Mouse (Mus musculus): ENCODE measurements at regions not wholly inside any gene's neighbourhood (a gene's known extent, or its start where the extent isn't known, plus 50 kb on each side); places are given as distances from the start of the nearest gene placed in this dataset.
A peak's percentile ranks its signal among the peaks of the same experiment; 100 is the strongest.

- DNase-seq (ENCODE audit: low spot score): no peak
Measured at GRCm38 (mm10) chr15:64520568-64520967, 296.9 kb upstream of the Gm21798 start.

DNA sequence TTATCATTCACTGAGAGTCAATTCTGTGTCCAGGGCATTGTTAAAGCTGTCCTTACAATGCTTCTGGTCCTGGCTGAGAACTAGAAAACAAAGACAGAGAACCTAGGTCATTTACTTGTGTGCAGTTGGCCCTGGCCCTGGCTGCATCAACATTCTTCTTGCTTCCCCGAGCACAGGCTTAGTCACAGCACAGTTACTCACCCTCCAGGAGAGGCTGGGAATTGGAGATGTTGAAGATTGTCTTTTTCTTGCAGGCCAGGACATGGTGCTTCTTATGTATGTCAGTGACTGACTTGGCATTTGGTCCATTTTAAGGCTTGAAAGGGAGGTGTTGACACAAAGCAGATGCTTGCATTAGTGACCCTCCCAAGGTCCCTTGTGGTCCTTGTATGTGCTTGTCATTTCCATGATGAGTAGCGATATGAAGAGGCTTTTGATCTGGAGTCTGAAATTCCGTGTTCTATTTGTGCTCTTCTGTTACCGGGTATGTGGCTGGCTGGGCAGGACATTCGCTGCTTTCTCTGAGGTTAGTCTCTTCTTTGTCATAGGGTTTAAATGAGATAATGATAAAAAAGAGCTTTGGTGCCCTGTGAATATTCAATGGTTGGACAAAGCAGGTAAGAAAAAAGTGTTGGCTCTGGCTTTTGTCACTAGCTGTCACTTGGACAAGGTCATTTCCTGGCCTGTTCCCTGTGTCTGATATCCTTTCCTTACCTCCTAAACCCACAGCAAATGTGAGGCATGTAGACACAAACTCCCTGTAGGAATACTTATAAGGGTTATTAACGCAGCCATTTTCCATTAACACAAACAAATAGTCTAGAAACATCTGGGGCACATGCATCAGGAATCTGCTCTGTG lies 285.0 kb upstream of the Gm21798 start:
- DNase-seq (ENCODE audit: low spot score): no peak

GRCm38 (mm10) chr15:64533169-64533795 lies 284.2 kb upstream of the Gm21798 start:
- DNase-seq (ENCODE audit: low spot score): peak; percentile 14

DNA sequence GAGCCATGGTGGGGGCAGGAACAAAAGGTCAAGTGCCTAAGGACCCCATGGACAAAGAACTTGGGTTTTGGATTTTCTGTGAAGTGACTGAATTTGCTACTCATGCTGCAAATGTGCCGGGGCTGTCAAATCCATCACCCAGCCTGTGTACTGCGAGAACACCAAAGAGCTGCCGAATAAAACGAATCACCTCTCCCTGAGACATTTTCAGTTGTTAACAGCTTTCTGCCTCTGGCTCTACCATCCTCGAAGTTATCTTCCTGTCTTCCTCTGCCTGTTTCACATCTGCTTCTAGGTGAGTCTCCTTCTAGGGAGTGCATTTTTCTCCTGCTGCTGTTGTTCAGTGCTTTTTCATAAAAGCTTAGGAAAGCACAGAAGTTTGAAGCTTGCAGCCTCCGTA lies 283.3 kb upstream of the Gm21798 start:
- DNase-seq (ENCODE audit: low spot score): peak; percentile 21

DNA sequence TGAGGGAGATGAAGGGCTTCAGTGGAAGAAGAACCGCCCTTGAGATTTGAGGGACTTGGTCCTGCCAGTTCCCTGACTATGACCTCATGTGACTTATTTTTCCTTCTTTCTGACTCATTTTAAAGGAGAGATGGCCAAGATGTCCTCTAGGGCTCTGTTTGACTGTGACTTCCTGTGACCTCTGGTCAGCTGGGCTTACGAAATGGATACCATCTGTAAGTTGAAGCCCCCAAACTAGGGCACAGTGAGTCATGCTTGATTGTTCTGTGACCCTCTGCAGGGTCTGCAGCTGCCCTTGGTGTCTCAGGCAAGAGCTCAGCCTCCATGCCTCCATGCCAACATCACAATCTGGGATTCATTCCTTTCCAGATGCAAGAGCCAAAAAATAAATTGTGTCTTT lies 282.3 kb upstream of the Gm21798 start:
- DNase-seq (ENCODE audit: low spot score): peak; percentile 24

DNA sequence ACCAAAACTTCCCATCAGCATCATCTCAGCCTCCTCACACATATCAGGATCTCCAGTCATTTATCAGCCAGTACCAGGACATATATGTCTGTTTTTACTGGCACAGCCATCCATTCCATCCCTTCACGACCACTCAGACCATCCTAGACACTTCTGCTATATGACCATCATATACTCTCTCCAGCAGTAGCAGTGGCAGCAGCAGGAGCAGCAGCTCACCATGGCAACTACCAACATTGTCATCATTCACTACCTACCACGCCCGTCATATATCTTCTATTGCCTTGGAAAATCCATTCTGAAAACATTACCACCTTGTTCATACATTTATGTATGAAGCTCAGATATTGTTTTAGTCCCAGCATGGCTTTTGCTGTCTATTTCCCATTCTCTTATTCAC lies 276.1 kb upstream of the Gm21798 start:
- no peak for DNase-seq (ENCODE audit: low spot score)

GRCm38 (mm10) chr15:64542250-64542901 lies 275.1 kb upstream of the Gm21798 start:
- DNase-seq (ENCODE audit: low spot score): no peak

DNA sequence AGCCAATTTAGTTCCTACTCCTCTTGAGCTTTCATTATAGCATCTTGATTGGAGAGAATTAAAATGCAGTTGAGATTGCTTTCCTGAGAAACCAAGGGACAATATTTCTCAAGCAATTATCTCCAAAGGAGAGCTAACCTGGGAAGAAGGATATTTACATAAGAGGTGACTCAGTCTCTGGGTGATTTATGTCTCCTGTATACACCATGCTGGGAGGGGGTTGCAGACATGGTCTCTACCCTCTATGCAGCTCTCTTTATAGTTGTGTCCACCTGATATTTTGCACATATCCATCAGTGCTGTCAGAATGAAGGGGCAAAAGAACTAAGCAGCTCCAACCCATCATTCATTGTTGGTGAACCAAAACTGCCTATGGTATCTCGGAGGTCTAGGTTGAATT lies 274.6 kb upstream of the Gm21798 start:
- no peak for DNase-seq (ENCODE audit: low spot score)

DNA sequence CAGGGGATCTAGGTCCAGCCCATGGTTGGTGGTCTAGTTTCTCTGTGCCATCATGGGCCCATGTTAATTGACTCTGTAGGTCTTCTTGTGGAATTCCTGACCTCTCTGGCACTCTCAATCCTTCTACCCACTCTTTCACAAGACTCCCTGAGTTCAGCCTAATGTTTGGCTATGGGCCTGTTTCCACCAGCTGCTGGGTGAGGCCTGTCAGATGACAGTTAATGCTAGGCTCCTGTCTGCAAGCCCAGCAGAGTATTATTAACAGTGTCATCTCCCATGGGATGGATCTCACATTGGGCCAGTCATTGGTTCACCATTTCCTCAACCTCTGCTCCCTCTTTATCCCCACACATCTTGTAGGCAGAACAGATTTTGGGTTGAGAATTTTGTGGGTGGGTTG lies 271.5 kb upstream of the Gm21798 start:
- no peak for DNase-seq (ENCODE audit: low spot score)

DNA sequence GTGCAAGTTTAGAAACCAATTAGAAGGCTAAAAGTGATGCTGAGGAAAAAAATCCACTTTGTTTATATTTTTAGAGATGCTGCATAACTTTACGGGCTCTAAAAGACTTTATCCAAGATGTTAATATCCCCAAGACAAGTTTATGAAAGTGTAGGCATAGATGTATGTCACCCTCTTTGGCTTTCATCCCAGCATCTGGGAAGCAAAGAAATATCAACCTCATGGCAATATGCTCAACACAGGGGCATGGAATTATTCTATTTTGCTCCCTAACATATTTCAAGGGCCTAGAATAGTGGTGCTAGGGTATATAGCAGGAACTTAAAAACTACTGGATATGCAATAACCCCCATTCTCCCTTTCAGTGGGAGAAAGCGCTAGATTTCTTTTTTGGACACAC lies 260.0 kb upstream of the Gm21798 start:
- no peak for DNase-seq (ENCODE audit: low spot score)

GRCm38 (mm10) chr15:64558220-64558619 lies 259.3 kb upstream of the Gm21798 start:
- no peak for DNase-seq (ENCODE audit: low spot score)

DNA sequence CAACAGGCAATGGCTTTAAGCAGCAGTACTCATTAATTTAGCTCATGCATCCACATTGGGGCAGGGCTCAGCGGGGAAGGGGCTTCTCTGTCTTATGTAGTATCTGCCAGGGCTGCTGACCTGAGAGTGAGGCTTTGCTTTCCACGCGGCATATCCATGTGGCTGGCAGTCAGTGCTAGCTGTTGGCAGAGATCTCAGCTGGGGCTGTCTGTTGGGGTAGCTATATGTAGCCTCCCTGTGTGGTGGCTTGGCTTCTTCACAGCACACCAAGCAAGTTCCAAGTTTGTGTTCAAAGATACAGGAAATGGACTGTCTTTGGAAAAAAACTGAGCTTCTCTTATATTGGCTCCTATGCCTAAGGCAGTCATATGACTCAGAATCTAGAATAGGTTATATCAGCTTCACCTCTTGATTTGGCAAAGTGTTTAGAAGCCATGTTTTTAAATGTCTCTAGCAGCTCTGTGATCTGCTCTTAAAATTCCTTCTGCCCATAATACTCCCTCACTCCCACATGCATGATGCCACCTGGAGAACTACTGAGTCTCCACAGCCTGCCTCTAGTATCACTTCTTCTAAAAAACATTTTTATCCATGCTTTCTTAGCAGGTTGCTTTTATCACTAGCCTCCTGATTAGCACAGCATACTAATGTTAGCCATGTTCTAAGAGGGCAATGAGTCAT lies 254.9 kb upstream of the Gm21798 start:
- DNase-seq (ENCODE audit: low spot score): no peak

GRCm38 (mm10) chr15:64564703-64565102 lies 252.8 kb upstream of the Gm21798 start:
- no peak for DNase-seq (ENCODE audit: low spot score)

DNA sequence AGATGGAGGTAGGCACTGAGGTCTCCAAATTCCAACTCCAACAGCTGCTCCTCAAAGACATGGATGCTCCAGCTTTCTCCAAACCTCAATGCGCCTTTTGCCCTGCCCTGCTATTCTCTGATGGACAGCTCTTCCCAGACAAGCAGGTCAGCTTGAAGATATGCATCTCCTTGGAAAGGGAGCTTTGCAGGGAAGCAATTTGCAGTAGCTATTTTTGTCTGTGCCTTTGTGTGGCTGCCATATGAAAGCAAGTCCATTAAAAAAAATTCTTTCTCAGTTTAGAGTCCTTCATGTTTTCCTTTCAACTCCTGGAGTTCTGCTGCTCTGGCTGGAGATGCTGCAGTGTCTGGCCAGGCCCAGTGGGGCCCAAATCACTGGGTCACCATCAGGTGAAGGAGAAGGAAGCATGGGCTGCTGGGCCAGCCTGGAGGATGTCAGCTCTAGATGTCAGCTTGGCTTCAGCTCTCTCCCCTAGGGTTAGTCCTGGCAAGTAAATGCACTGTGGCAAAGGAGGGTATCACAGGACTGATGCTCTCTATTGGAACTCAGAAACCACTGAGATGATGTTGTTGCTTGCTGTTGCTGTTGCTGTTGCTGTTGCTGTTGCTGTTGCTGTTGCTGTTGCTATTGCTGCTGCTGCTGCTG lies 240.5 kb upstream of the Gm21798 start:
- no peak for DNase-seq (ENCODE audit: low spot score)

GRCm38 (mm10) chr15:64578991-64579390 lies 238.5 kb upstream of the Gm21798 start:
- peak; percentile 42 for DNase-seq (ENCODE audit: low spot score)

GRCm38 (mm10) chr15:64580481-64580880 lies 237.0 kb upstream of the Gm21798 start:
- no peak for DNase-seq (ENCODE audit: low spot score)

DNA sequence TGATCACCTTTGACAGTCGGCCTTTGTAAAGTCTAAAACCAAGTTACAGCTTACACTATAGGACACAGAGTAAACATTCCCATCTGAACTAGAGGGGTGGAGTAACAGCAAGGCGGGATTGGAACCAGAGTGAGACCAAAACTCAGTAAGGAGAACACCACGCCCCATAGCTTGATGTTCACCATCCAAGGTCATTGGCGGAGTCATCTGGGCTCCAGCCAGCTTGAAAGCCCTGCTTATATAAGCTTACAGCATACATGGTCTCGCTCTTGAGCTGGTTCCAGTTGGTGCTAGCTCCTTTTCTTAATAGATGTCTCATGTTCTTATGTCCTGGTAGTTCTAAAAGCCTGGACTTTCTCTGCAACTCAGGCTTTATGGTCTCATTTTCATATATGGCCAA lies 236.4 kb upstream of the Gm21798 start:
- DNase-seq (ENCODE audit: low spot score): no peak

DNA sequence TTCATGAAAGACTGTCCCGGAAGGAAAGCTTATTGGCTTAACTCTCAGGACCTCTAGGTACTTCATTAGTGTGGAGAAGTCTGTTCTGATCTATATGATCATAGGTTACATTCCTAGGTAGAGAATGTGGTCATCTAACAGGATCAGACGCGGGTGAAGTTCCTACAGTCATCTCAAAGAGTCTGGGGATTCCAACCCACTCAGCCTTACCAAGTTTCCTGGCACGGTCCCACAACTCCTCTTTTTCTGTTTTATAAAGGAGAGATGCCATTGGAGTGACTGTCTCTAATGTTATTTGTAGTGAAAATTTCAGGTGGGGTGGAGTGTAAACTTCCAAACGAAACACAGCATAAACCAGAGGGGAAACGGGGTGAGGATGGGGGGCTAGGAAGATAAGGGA lies 233.4 kb upstream of the Gm21798 start:
- no peak for DNase-seq (ENCODE audit: low spot score)

DNA sequence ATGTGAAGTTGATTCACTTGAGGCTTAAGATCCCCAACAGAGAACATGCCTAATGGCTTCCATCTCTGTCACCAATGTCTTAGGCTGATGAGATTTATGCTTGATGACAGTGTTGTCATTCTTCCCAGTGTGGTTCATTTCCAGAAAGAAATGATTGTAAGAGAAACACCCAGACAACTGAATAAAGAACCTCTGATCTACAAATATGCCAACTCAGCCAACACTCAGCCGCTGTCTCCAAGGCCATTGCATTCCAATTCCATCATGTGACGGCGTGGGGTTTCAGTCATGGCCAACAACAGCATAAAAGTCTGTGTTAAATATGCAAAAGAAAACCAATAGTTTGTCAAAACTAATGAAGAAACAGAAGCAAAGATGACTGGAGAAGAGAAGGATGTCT lies 230.7 kb upstream of the Gm21798 start:
- no peak for DNase-seq (ENCODE audit: low spot score)

GRCm38 (mm10) chr15:64590092-64590881 lies 227.2 kb upstream of the Gm21798 start:
- DNase-seq (ENCODE audit: low spot score): peak; percentile 6

DNA sequence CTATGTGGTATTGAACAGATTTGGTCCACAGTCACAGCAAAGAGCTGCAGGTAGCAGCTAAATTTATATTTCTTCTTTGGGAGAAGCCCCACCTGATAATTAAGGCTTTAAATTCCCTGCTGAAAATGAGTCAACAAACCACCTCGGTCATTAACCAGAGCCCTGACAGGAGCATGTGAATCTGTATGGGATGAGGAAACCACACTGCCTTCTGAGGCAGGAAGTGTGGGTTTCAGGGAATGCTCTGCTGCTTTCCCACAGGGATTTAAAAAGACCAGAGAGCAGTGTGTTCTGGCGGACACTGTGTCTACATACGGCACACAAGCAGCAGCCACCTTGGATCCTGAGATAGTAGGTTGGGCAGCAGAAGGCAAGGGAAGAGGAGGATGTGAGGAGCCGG lies 204.0 kb upstream of the Gm21798 start:
- DNase-seq (ENCODE audit: low spot score): no peak

All from embryo, embryonic 10.5 days (tissue).